Mouse (Mus musculus) kidney, embryonic 15.5 days (tissue): ENCODE data around the gene Dct. TPM values are rescaled to one million over a fixed set of nuclear protein-coding genes. Genes with fewer than 3 reads are reported as not detected.

ENCODE experiments used
- ATAC-seq: fragments of 200-750 bp; cut with Nextera tagmentation; replicated peaks from 2 replicates; pipeline ENCODE4 v1.8.0; 2017; ENCODE audit warnings: moderate TSS enrichment; ENCODE audit not compliant: low FRiP score
- H3K27ac ChIP-seq: fragments of 300-500 bp; sonication (generic); 2 replicates; pipeline ENCODE4 v1.5.1; 2015; ENCODE audit warnings: mild to moderate bottlenecking, inconsistent platforms
- H3K27me3 ChIP-seq: fragments of 300-500 bp; sonication (generic); 2 replicates; pipeline ENCODE4 v1.6.1; 2015; ENCODE audit warnings: inconsistent platforms
- H3K36me3 ChIP-seq: fragments of 300-500 bp; sonication (generic); 2 replicates; pipeline ENCODE4 v1.6.1; 2015; ENCODE audit warnings: inconsistent platforms
- H3K4me1 ChIP-seq: fragments of 300-500 bp; sonication (generic); 2 replicates; pipeline ENCODE4 v1.6.1; 2015; ENCODE audit warnings: inconsistent platforms
- H3K4me2 ChIP-seq: fragments of 300-500 bp; sonication (generic); 2 replicates; pipeline ENCODE4 v1.6.1; 2015; ENCODE audit warnings: moderate library complexity, mild to moderate bottlenecking, inconsistent platforms
- H3K4me3 ChIP-seq: fragments of 300-500 bp; sonication (generic); replicated peaks from 2 replicates; pipeline ENCODE4 v1.5.1; 2015; ENCODE audit warnings: mild to moderate bottlenecking, inconsistent platforms
- H3K9ac ChIP-seq: fragments of 300-500 bp; sonication (generic); 2 replicates; pipeline ENCODE4 v1.6.1; 2015; ENCODE audit warnings: mild to moderate bottlenecking, inconsistent platforms
- H3K9me3 ChIP-seq: fragments of 300-500 bp; sonication (generic); replicated peaks from 2 replicates; pipeline ENCODE4 v1.6.1; 2016; ENCODE audit warnings: inconsistent platforms
- WGBS: fragments of 180-500 bp; shearing (Covaris S2); methylation state at CpG from one replicate; pipeline ENCODE4 v1.1.7; 2015; ENCODE audit warnings: mixed read lengths; 5-methylcytosine and 5-hydroxymethylcytosine counted together
- polyA plus RNA-seq: library from polyadenylated mRNA; unstranded; fragments of >200 nt; fragmentation: Nextera tagmentation; extraction: Ambion mirVana; gene quantifications from 2 replicates; pipeline ENCODE4 v1.2.1, GENCODE M21; 2015

Dct gene
- polyA plus RNA-seq, 1 experiment from 2014 or later = 1.8 TPM

DNA sequence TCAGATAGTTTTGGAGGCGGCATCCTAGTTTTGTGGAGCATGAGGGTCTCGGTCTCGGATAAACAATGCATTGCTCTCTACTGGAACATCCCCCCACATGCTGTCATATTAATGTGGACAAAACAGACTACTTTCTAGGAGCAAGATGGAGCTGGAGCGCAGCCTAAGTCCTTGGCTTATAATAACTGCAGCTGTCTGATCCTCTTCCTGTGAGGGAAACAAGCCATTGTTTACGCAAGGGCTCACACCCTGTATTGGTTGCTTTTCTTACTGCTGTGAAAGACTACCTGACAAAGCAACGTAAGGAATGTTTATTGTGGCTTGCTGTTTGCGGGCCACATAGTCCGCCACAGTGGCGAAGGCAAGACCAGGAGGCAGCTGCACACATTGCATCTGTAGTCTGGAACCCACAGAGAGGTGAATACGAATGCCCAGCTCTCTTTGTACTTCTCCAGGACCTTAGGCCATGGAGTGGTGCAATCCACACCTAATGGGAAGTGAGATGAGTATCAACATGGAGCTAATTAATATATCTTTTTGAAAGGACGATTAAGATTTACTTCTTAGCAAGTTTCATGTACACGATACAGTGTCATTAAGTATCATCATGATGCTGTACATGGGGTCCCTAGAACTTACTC is 17.5 kb upstream of the Dct start:
- 83% methylated on average over 12 of the region's 12 CpGs for WGBS
- Histone ChIP-seq H3K27ac (peak overlapping the region; percentile 59; the same call in 1 of the 2 replicates), H3K9me3 (no peaks in the 10 kb centered on the region), H3K36me3 (no peaks in the 10 kb centered on the region), H3K4me2 (no peak overlapping the region), H3K4me3 (no peak overlapping the region), H3K4me1 (no peaks in the 10 kb centered on the region), H3K9ac (no peak overlapping the region), H3K27me3 (no peaks in the 10 kb centered on the region)
- no peak for ATAC-seq

DNA sequence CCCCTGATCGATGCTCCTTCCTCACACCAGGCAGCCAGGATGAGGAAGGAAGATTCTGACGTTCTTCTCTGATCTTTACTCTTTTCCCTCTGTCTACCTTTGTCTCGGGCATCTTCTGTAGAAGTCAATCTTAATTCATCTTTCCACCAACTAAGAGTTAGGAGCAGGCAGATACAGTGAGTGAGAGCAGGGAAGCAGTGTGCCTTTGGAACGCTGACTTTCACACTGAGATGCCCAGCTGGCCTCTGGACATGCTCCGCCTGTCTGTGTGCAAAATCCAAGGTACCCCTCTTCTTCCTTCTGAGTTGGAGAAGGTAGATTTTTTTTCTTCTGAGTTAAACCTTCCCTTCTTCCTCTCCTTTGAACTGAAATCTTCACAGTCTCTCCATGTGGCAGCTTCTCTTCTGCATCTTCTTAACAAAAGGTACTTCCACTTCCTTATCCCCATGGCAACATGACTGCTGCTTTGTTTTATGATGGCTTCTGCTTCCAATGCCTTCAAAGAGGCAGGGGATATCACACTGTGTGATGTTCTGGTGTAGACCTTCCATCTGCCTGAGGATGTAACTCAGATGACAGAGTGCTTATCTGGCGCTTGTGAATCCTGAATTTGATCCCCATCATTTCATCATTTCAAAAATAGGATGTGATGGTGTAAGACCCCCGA is 9.9 kb upstream of the Dct start:
- Histone ChIP-seq H3K9ac (no peak overlapping the region), H3K4me1 (no peaks in the 10 kb centered on the region), H3K4me2 (no peak overlapping the region), H3K9me3 (no peaks in the 10 kb centered on the region), H3K27ac (no peak overlapping the region), H3K27me3 (no peaks in the 10 kb centered on the region), H3K4me3 (no peak overlapping the region), H3K36me3 (no peaks in the 10 kb centered on the region)
- ATAC-seq = no peak
- WGBS = 84% methylated on average over 7 of the region's 7 CpGs

DNA sequence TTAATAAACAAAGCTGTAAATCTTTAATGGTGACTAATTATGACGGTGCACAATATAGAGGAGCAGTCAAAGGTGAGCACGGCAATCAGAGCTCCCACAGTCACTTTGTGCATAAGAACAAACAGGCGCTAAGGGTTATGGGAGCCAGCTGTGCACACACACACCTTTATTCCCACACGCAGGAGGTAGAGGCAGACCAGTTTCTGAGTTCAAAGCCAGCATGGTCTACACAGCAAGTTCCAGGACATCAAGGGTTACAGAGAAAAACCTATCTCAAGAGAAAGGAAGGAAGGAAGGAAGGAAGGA is 6.5 kb upstream of the Dct start:
- no peak for ATAC-seq
- H3K4me3 ChIP-seq = no peak overlapping the region
- no peak overlapping the region for H3K27ac ChIP-seq
- H3K36me3 ChIP-seq = no peaks in the 10 kb centered on the region
- no peak overlapping the region for H3K4me2 ChIP-seq
- H3K4me1 ChIP-seq = no peaks in the 10 kb centered on the region
- H3K9ac ChIP-seq = no peak overlapping the region
- H3K27me3 ChIP-seq = no peaks in the 10 kb centered on the region
- no peaks in the 10 kb centered on the region for H3K9me3 ChIP-seq
- 87% methylated on average over 4 of the region's 4 CpGs for WGBS

DNA sequence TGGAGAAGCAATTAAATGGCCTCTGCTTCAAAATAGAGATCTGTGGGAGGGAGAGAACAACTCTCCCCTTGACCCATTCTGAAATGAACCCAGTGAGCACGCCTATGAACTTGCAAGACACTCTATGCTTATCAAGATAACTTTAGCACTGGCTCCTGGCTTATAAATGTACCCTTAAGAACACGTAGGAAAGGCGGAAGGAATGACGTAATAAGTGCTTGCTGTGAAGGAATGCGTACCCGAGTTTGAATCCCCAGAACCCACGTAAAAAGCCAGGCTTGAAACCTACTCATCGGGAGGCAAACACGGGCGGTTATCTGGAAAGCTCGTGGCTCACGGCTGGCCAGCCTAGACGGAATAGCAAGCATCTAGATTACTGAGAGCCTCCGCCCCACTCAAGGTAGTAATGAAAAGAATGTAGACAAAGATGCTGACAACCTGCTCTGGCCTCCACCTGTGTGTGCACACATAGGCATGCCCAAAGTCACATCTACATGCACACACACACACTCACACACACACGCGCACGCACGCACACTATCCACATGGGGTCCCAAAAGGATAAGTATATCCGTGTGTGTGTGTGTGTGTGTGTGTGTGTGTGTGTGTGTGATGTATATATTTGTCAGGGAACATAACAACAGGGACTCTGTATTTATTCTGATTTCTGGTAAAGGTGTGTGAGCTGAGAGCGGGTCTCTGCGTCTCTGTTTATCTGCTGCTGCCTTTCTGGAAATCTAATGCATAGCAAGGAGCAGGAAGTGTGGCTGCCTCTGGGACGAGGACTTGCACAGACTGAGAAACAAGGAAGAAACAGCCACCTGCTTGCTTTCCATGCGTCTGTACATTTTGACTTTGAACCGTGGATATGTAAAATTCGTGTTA is 5.9 kb upstream of the Dct start:
- Histone ChIP-seq H3K4me3 (no peak overlapping the region), H3K27me3 (no peaks in the 10 kb centered on the region), H3K4me1 (no peaks in the 10 kb centered on the region), H3K27ac (no peak overlapping the region), H3K4me2 (no peak overlapping the region), H3K36me3 (no peaks in the 10 kb centered on the region), H3K9ac (no peak overlapping the region), H3K9me3 (no peaks in the 10 kb centered on the region)
- no peak for ATAC-seq
- WGBS = 86% methylated on average over 25 of the region's 25 CpGs

DNA sequence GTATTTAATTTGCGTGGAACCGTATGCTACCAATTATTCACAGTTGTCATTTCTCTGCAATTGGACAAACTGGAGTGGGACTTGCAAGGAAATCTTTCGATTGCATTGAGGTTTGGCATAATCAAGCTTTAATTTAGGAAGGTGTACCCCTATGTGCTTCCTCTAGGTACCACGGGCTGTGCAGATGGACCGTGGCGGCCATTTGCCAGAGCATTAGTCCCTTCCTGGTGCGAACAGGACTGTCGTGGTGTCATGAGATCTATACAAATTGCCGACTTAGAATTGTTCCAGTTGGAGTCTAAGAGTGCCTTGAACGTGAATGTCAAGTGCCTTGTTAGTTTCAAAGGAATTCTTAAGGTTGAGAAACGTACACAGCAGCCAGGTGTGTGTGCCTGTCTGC is 726 bp upstream of the Dct start:
- no peak overlapping the region for H3K4me3 ChIP-seq
- no peaks in the 10 kb centered on the region; the same call in 1 of the 2 replicates for H3K4me1 ChIP-seq
- no peaks in the 10 kb centered on the region for H3K27me3 ChIP-seq
- no peak overlapping the region for H3K9ac ChIP-seq
- no peaks in the 10 kb centered on the region for H3K9me3 ChIP-seq
- no peak for ATAC-seq
- no peak overlapping the region for H3K27ac ChIP-seq
- no peaks in the 10 kb centered on the region for H3K36me3 ChIP-seq
- no peak overlapping the region for H3K4me2 ChIP-seq
- WGBS = 84% methylated on average over 11 of the region's 11 CpGs

DNA sequence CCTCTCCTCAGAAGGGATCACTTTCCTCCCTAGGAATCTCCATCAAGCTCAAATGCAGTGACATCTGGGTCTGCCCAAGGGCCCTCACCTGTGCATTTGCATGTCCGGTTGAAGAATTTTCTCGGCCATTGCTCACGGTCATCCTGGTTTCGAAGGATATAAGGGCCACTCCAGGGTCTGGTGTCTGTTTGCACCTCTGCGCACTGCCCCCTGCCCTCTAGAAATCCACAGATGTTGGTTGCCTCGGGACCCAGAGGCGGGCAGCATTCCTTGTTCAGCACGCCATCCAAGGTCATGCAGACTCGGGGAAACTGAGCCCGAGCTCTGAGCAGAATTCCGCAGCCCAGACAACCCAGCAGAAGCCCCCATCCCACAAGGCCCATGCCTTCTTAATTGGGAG is 648 bp downstream of the Dct start:
- no peaks in the 10 kb centered on the region for H3K36me3 ChIP-seq
- H3K27ac ChIP-seq = no peak overlapping the region
- 81% methylated on average over 11 of the region's 11 CpGs for WGBS
- no peak overlapping the region for H3K4me2 ChIP-seq
- H3K4me1 ChIP-seq = no peaks in the 10 kb centered on the region; the same call in 1 of the 2 replicates
- H3K4me3 ChIP-seq = no peak overlapping the region
- ATAC-seq = peak; percentile 15; the same call in 1 of the 2 replicates
- no peak overlapping the region for H3K9ac ChIP-seq
- H3K9me3 ChIP-seq = no peaks in the 10 kb centered on the region
- no peaks in the 10 kb centered on the region for H3K27me3 ChIP-seq

DNA sequence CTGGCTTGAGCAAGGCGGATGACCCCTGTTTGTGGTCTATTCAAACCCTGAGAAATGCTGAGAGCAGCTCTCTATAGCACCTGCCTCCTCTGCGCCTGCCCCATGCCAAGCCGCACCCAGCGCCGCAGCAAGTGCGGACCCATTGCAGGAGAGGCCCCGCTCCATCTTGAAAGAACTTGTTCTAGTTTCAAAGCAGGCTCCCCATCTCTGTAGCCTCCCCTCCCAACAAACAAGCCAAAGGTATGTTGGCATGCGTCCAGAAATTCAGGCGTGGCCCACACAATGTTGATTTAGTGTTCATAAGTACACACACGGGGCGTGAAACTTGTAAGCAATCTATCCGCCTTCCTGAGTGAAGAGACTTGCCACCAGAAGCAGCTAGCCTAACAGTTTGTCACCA is 1.1 kb downstream of the Dct start:
- Histone ChIP-seq H3K27ac (no peak overlapping the region), H3K4me2 (no peak overlapping the region), H3K4me3 (no peak overlapping the region), H3K9ac (no peak overlapping the region), H3K27me3 (no peaks in the 10 kb centered on the region), H3K4me1 (no peaks in the 10 kb centered on the region; the same call in 1 of the 2 replicates), H3K36me3 (no peaks in the 10 kb centered on the region), H3K9me3 (no peaks in the 10 kb centered on the region)
- WGBS = 77% methylated on average over 12 of the region's 12 CpGs
- ATAC-seq = no peak

DNA sequence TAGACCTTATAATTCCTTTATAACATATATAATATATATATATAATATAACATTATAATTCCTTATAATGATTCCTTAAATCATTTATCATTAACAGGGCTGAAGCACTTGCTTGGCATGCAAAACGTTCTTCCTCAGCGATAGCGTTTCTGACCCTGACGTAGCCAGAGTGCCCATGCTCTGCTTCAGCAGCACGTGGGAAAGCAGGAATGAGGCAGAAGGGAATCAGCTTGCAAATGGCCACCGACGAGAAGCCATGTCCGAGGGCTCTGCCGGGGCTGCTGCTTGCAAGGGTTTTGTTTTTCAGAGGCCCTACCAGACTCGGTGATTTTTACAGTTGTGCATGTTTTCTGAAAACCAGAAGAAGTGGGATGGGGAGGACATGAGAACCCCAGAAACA is 1.6 kb downstream of the Dct start:
- ATAC-seq = no peak
- WGBS = 72% methylated on average over 10 of the region's 10 CpGs

DNA sequence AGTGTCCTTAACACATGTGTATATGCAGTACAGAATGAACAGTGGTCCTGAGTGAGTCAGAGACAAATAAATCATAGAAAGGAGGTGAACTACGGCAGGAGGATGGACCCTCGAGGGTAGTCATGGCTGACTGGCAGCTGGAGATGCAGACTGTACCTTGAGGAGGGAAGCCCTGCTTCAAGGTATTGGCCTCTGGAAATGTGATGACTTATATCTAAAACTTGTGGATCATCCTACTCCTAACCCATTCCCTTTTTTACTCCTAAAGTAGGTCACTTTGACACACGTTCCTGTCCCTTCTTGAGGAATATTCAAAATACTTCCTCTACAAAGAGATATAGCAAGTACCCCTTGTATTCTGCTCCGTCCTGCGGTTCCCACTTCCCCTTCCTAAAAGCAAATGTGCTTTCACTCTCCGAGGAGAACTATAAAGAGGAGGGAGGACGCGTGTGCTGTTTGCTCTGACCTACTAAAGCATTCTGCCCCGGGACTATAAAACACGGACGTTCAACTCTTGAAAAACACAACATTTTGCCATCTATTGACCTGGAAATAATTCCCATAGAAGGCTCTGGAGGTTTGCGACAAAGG is 2.3 kb downstream of the Dct start:
- 59% methylated on average over 12 of the region's 12 CpGs for WGBS

More for the DNA sequence above, 1.6 kb downstream of the Dct start:
- Histone ChIP-seq H3K4me1 (no peaks in the 10 kb centered on the region; the same call in 1 of the 2 replicates), H3K9ac (no peak overlapping the region), H3K4me3 (no peak overlapping the region), H3K9me3 (no peaks in the 10 kb centered on the region), H3K36me3 (no peaks in the 10 kb centered on the region), H3K27ac (no peak overlapping the region), H3K4me2 (no peak overlapping the region), H3K27me3 (no peaks in the 10 kb centered on the region)

DNA sequence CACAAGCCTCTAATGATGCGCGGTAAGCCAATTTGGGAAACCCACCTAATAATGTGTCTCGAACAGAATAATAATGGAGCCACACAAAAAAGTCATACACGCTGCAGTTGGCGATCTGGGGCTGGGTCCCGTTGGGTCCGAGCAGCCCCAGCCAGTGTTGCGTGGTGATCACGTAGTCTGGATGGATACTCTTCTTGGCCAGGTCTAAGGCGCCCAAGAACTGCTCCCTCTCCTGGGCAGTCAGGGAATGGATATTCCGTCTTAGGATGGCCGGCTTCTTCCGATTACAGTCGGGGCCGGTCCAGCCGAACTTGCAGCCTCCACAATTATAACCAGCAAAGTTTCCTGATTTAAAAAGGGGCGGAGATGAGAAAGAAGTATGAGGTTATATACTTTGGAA is 9.1 kb downstream of the Dct start:
- H3K27ac ChIP-seq = no peak overlapping the region
- no peak for ATAC-seq
- H3K4me2 ChIP-seq = no peak overlapping the region
- no peak overlapping the region for H3K9ac ChIP-seq
- H3K4me1 ChIP-seq = no peaks in the 10 kb centered on the region
- no peaks in the 10 kb centered on the region for H3K9me3 ChIP-seq
- no peaks in the 10 kb centered on the region for H3K27me3 ChIP-seq
- WGBS = 79% methylated on average over 17 of the region's 17 CpGs
- H3K4me3 ChIP-seq = no peak overlapping the region
- no peaks in the 10 kb centered on the region for H3K36me3 ChIP-seq

More for the DNA sequence above, 2.3 kb downstream of the Dct start:
- Histone ChIP-seq H3K27me3 (no peaks in the 10 kb centered on the region), H3K4me3 (no peak overlapping the region), H3K9ac (no peak overlapping the region), H3K4me2 (no peak overlapping the region; the same call in 1 of the 2 replicates), H3K4me1 (no peaks in the 10 kb centered on the region; the same call in 1 of the 2 replicates), H3K27ac (no peak overlapping the region), H3K36me3 (no peaks in the 10 kb centered on the region), H3K9me3 (no peaks in the 10 kb centered on the region)
- no peak for ATAC-seq

DNA sequence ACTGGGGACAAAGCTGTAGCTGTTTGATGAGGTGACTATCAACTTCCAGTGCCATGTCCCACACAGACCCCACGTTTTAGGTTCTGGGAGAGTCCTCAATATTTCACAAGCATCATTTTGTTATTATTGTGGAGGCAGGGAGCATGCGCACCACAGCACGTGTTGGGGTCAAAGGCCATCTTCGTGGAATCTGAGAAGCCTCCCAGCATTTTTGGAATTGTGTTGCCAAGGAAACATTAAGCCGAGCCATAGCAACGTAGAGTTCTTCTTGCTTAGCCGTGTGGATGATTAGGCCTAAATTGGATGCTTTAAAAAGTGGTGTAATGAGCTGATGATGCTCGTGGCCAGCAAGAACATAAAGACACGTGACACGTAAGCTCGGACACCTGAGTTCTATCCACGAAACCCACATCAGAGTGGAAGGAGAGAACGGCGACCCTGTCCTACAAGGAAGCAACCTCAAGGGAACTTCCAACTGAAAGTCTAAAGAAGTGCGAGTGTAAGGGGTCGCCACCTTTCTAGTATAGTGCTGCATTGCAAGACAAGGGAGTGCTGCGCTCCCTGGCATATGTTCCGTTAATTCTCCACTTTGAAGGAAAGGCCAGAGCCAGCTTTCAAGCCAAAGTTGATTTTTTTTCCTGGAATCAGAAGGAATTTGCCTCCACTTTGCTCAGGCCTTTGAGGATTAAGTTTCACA is 9.8 kb downstream of the Dct start:
- H3K27me3 ChIP-seq = no peaks in the 10 kb centered on the region
- no peaks in the 10 kb centered on the region for H3K9me3 ChIP-seq
- no peak for ATAC-seq
- no peak overlapping the region for H3K4me3 ChIP-seq
- H3K4me1 ChIP-seq = no peaks in the 10 kb centered on the region
- H3K27ac ChIP-seq = no peak overlapping the region
- H3K4me2 ChIP-seq = no peak overlapping the region
- H3K9ac ChIP-seq = no peak overlapping the region
- no peaks in the 10 kb centered on the region for H3K36me3 ChIP-seq
- WGBS = 79% methylated on average over 18 of the region's 18 CpGs
